Mouse (Mus musculus) CD4-positive, CD25-positive, alpha-beta regulatory T cell, adult 4 months (primary cell): ENCODE data around the gene Clip2. TPM values are rescaled to one million over a fixed set of nuclear protein-coding genes. Genes with fewer than 3 reads are reported as not detected.
A peak's percentile ranks its signal among the peaks of the same experiment; 100 is the strongest.

Source experiments
- ATAC-seq: one replicate; pipeline ENCODE4 v1.8.0; 2017
- polyA plus RNA-seq, 2 experiments: library from polyadenylated mRNA; unstranded; fragments of 100-300 nt; shearing (Covaris generic); gene quantifications; one replicate each; pipeline ENCODE4 v1.2.1; 2017

The Clip2 gene
- polyA plus RNA-seq, 2 experiments from 2014 or later, result 0.52 to 0.54 TPM

GRCm38 (mm10) chr5:134523728-134524127 is 28.5 kb downstream of the Clip2 start:
- no peak for ATAC-seq

GRCm38 (mm10) chr5:134522524-134522923 is 29.7 kb downstream of the Clip2 start:
- no peak for ATAC-seq

- ATAC-seq, result peak; percentile 45
Observed at GRCm38 (mm10) chr5:134521806-134522205, 30.4 kb downstream of the Clip2 start.

- no peak for ATAC-seq
Observed at GRCm38 (mm10) chr5:134521131-134521530, 31.1 kb downstream of the Clip2 start.

GRCm38 (mm10) chr5:134520120-134520519 is 32.1 kb downstream of the Clip2 start:
- ATAC-seq, result no peak

GRCm38 (mm10) chr5:134519471-134519870 is 32.8 kb downstream of the Clip2 start:
- ATAC-seq, result no peak

GRCm38 (mm10) chr5:134512086-134512485 is 40.1 kb downstream of the Clip2 start:
- no peak for ATAC-seq

- ATAC-seq, result no peak
Observed at GRCm38 (mm10) chr5:134510266-134510665, 42.0 kb downstream of the Clip2 start.

GRCm38 (mm10) chr5:134508965-134509364 is 43.3 kb downstream of the Clip2 start:
- ATAC-seq, result no peak

- no peak for ATAC-seq
Observed at GRCm38 (mm10) chr5:134507859-134508399, 44.3 kb downstream of the Clip2 start.

GRCm38 (mm10) chr5:134507307-134507706 is 44.9 kb downstream of the Clip2 start:
- peak; percentile 100 for ATAC-seq

- no peak for ATAC-seq
Observed at GRCm38 (mm10) chr5:134505810-134506292, 46.4 kb downstream of the Clip2 start.

GRCm38 (mm10) chr5:134502591-134502990 is 49.6 kb downstream of the Clip2 start:
- ATAC-seq, result no peak

- ATAC-seq, result no peak
Observed at GRCm38 (mm10) chr5:134501453-134501852, 50.8 kb downstream of the Clip2 start.

GRCm38 (mm10) chr5:134500681-134501080 is 51.6 kb downstream of the Clip2 start:
- no peak for ATAC-seq

- ATAC-seq, result peak; percentile 49
Observed at GRCm38 (mm10) chr5:134500062-134500461, 52.2 kb downstream of the Clip2 start.

- ATAC-seq, result no peak
Observed at GRCm38 (mm10) chr5:134497026-134497425, 55.2 kb downstream of the Clip2 start.

- ATAC-seq, result no peak
Observed at GRCm38 (mm10) chr5:134495796-134496195, 56.4 kb downstream of the Clip2 start.

- ATAC-seq, result peak; percentile 49
Observed at GRCm38 (mm10) chr5:134494142-134494541, 58.1 kb downstream of the Clip2 start.

GRCm38 (mm10) chr5:134492956-134493355 is 59.3 kb downstream of the Clip2 start:
- ATAC-seq, result no peak

- ATAC-seq, result peak; percentile 96
Observed at GRCm38 (mm10) chr5:134491712-134492417, 60.4 kb downstream of the Clip2 start.

- no peak for ATAC-seq
Observed at GRCm38 (mm10) chr5:134491206-134491605, 61.0 kb downstream of the Clip2 start.

- ATAC-seq, result no peak
Observed at GRCm38 (mm10) chr5:134490465-134490864, 61.8 kb downstream of the Clip2 start.

- peak; percentile 33 for ATAC-seq
Observed at GRCm38 (mm10) chr5:134489583-134489982, 62.7 kb downstream of the Clip2 start.
